Mouse (Mus musculus) neural tube, embryonic 12.5 days (tissue): Measurements from ENCODE around the gene Ccr3. TPM values are rescaled to one million over a fixed set of nuclear protein-coding genes. Genes with fewer than 3 reads are reported as not detected.
"Not testable (repeated sequence)": the region's sequence is repeated elsewhere in the genome, so short reads cannot be mapped to it uniquely, and the experiment has no call there.

Experiments used
- ATAC-seq: fragments of 200-750 bp; cut with Nextera tagmentation; 2 replicates; pipeline ENCODE4 v1.8.0; 2017; ENCODE audit warnings: low read depth, mild to moderate bottlenecking, moderate TSS enrichment, moderate library complexity; ENCODE audit not compliant: low FRiP score
- H3K27ac ChIP-seq: fragments of 300-500 bp; sonication (generic); 2 replicates; pipeline ENCODE4 v1.5.1; 2016
- H3K27me3 ChIP-seq: fragments of 300-500 bp; sonication (generic); replicated peaks from 2 replicates; pipeline ENCODE4 v1.6.1; 2016; ENCODE audit warnings: mild to moderate bottlenecking
- H3K36me3 ChIP-seq: fragments of 300-500 bp; sonication (generic); 2 replicates; pipeline ENCODE4 v1.6.1; 2016; ENCODE audit warnings: mild to moderate bottlenecking
- H3K4me1 ChIP-seq: fragments of 300-500 bp; sonication (generic); 2 replicates; pipeline ENCODE4 v1.6.1; 2016
- H3K4me2 ChIP-seq: fragments of 300-500 bp; sonication (generic); replicated peaks from 2 replicates; pipeline ENCODE4 v1.6.1; 2016; ENCODE audit warnings: mild to moderate bottlenecking
- H3K4me3 ChIP-seq: fragments of 300-500 bp; sonication (generic); 2 replicates; pipeline ENCODE4 v1.5.1; 2016
- H3K9ac ChIP-seq: fragments of 300-500 bp; sonication (generic); 2 replicates; pipeline ENCODE4 v1.6.1; 2016; ENCODE audit warnings: mild to moderate bottlenecking
- H3K9me3 ChIP-seq: fragments of 300-500 bp; sonication (generic); 2 replicates; pipeline ENCODE4 v1.6.1; 2016; ENCODE audit warnings: mild to moderate bottlenecking
- WGBS: fragments of 180-500 bp; shearing (Covaris S2); methylation state at CpG from one replicate; pipeline ENCODE4 v1.1.7; 2016; 5-methylcytosine and 5-hydroxymethylcytosine counted together
- polyA plus RNA-seq: library from polyadenylated mRNA; unstranded; fragments of >200 nt; fragmentation: Nextera tagmentation; extraction: Ambion mirVana; gene quantifications from 2 replicates; pipeline ENCODE4 v1.2.1, GENCODE M21; 2016

Ccr3 gene
- polyA plus RNA-seq: not detected in 2 replicates

- H3K4me3 ChIP-seq: no peak within 1 kb of the TSS
- H3K4me2 ChIP-seq: no peak within 1 kb of the TSS
- no peak within 1 kb of the TSS for H3K27ac ChIP-seq
- no peaks in the 10 kb centered on the region for H3K4me1 ChIP-seq
- H3K27me3 ChIP-seq: no peaks in the 10 kb centered on the region
- H3K9me3 ChIP-seq: no peaks in the 10 kb centered on the region
- 95% methylated on average over 1 of the region's 1 CpGs for WGBS
- H3K36me3 ChIP-seq: no peaks in the 10 kb centered on the region
- no peak for ATAC-seq
- no peak within 1 kb of the TSS for H3K9ac ChIP-seq
These were observed at the start of gene Ccr3 for GRCm38 (mm10) chr9:124021672-124022071. TSS of gene Ccr3 (plus strand) at chr9:124021972.

GRCm38 (mm10) chr9:123975630-123976029 lies 46.1 kb upstream of the Ccr3 start:
- WGBS: 73% methylated on average over 2 of the region's 2 CpGs
- no peak for ATAC-seq

GRCm38 (mm10) chr9:123976876-123977663 lies 44.7 kb upstream of the Ccr3 start:
- H3K9me3 ChIP-seq: no peaks in the 10 kb centered on the region
- 83% methylated on average over 9 of the region's 9 CpGs for WGBS
- no peak overlapping the region for H3K27ac ChIP-seq
- no peak for ATAC-seq
- no peaks in the 10 kb centered on the region for H3K4me1 ChIP-seq
- no peak overlapping the region for H3K4me3 ChIP-seq
- no peaks in the 10 kb centered on the region for H3K36me3 ChIP-seq
- H3K9ac ChIP-seq: no peak overlapping the region
- no peak overlapping the region for H3K4me2 ChIP-seq
- no peaks in the 10 kb centered on the region for H3K27me3 ChIP-seq

More at GRCm38 (mm10) chr9:123975630-123976029, 46.1 kb upstream of the Ccr3 start:
- H3K9me3 ChIP-seq: no peaks in the 10 kb centered on the region
- no peak overlapping the region for H3K4me3 ChIP-seq
- no peaks in the 10 kb centered on the region for H3K4me1 ChIP-seq
- H3K27me3 ChIP-seq: no peaks in the 10 kb centered on the region
- no peak overlapping the region for H3K27ac ChIP-seq
- H3K4me2 ChIP-seq: no peak overlapping the region
- H3K9ac ChIP-seq: no peak overlapping the region
- no peaks in the 10 kb centered on the region for H3K36me3 ChIP-seq

- H3K4me2 ChIP-seq: no peak within 1 kb of the TSS
- H3K4me1 ChIP-seq: no peaks in the 10 kb centered on the region
- no peak within 1 kb of the TSS for H3K27ac ChIP-seq
- ATAC-seq: no peak
- no peak within 1 kb of the TSS for H3K9ac ChIP-seq
- WGBS: 70% methylated on average over 1 of the region's 1 CpGs
- no peaks in the 10 kb centered on the region for H3K36me3 ChIP-seq
- no peaks in the 10 kb centered on the region for H3K27me3 ChIP-seq
- H3K4me3 ChIP-seq: no peak within 1 kb of the TSS
- H3K9me3 ChIP-seq: no peaks in the 10 kb centered on the region
These were observed 43.5 kb upstream of the Ccr3 start, which contains the start of gene Ccr1l1 for GRCm38 (mm10) chr9:123978308-123978707. TSS of gene Ccr1l1 (minus strand) at chr9:123978408.

- H3K9ac ChIP-seq, H3K4me1 ChIP-seq, H3K27me3 ChIP-seq, ATAC-seq, H3K36me3 ChIP-seq, H3K9me3 ChIP-seq, H3K4me3 ChIP-seq, H3K4me2 ChIP-seq, H3K27ac ChIP-seq: not testable (repeated sequence)
- WGBS: no CpG with 5 or more reads among the region's 3 CpGs
These were observed 40.8 kb upstream of the Ccr3 start for GRCm38 (mm10) chr9:123980858-123981475.

- Histone ChIP-seq H3K9ac (no peak overlapping the region), H3K4me3 (no peak overlapping the region), H3K9me3 (no peaks in the 10 kb centered on the region), H3K36me3 (no peaks in the 10 kb centered on the region), H3K4me1 (no peaks in the 10 kb centered on the region), H3K27ac (no peak overlapping the region), H3K4me2 (no peak overlapping the region), H3K27me3 (no peaks in the 10 kb centered on the region)
- 77% methylated on average over 4 of the region's 4 CpGs for WGBS
- ATAC-seq: no peak
These were observed 39.9 kb upstream of the Ccr3 start for GRCm38 (mm10) chr9:123981909-123982308.

GRCm38 (mm10) chr9:123982720-123983119 lies 39.1 kb upstream of the Ccr3 start:
- Histone ChIP-seq H3K4me2 (no peak overlapping the region), H3K9me3 (no peaks in the 10 kb centered on the region), H3K4me1 (no peaks in the 10 kb centered on the region), H3K27ac (no peak overlapping the region), H3K27me3 (no peaks in the 10 kb centered on the region), H3K9ac (no peak overlapping the region), H3K36me3 (no peaks in the 10 kb centered on the region), H3K4me3 (no peak overlapping the region)
- no peak for ATAC-seq
- WGBS: 76% methylated on average over 1 of the region's 1 CpGs

GRCm38 (mm10) chr9:123984943-123985342 lies 36.8 kb upstream of the Ccr3 start:
- no peaks in the 10 kb centered on the region for H3K9me3 ChIP-seq
- H3K4me1 ChIP-seq: no peaks in the 10 kb centered on the region
- no peaks in the 10 kb centered on the region for H3K27me3 ChIP-seq
- H3K4me2 ChIP-seq: no peak overlapping the region
- no peak overlapping the region for H3K4me3 ChIP-seq
- H3K27ac ChIP-seq: no peak overlapping the region
- ATAC-seq: no peak
- no peaks in the 10 kb centered on the region for H3K36me3 ChIP-seq
- no peak overlapping the region for H3K9ac ChIP-seq

GRCm38 (mm10) chr9:123986217-123986616 lies 35.6 kb upstream of the Ccr3 start:
- H3K9ac ChIP-seq: no peak overlapping the region
- no peaks in the 10 kb centered on the region for H3K9me3 ChIP-seq
- no peaks in the 10 kb centered on the region for H3K4me1 ChIP-seq
- H3K4me2 ChIP-seq: no peak overlapping the region
- WGBS: 85% methylated on average over 2 of the region's 2 CpGs
- H3K36me3 ChIP-seq: no peaks in the 10 kb centered on the region
- H3K27me3 ChIP-seq: no peaks in the 10 kb centered on the region
- H3K4me3 ChIP-seq: no peak overlapping the region
- H3K27ac ChIP-seq: no peak overlapping the region
- ATAC-seq: no peak

GRCm38 (mm10) chr9:123989671-123990070 lies 32.1 kb upstream of the Ccr3 start:
- Histone ChIP-seq H3K4me3 (no peak overlapping the region), H3K4me1 (no peaks in the 10 kb centered on the region), H3K9me3 (no peaks in the 10 kb centered on the region), H3K36me3 (no peaks in the 10 kb centered on the region), H3K27ac (no peak overlapping the region), H3K9ac (no peak overlapping the region), H3K4me2 (no peak overlapping the region), H3K27me3 (no peaks in the 10 kb centered on the region)
- WGBS: 74% methylated on average over 3 of the region's 3 CpGs
- no peak for ATAC-seq

- WGBS: 70% methylated on average over 1 of the region's 1 CpGs
These were observed 30.4 kb upstream of the Ccr3 start for GRCm38 (mm10) chr9:123991312-123991906.

GRCm38 (mm10) chr9:123997719-123998118 lies 24.1 kb upstream of the Ccr3 start:
- Histone ChIP-seq H3K36me3 (no peaks in the 10 kb centered on the region), H3K4me3 (no peak overlapping the region), H3K27ac (no peak overlapping the region), H3K27me3 (no peaks in the 10 kb centered on the region), H3K9me3 (no peaks in the 10 kb centered on the region), H3K4me1 (no peaks in the 10 kb centered on the region), H3K9ac (no peak overlapping the region), H3K4me2 (no peak overlapping the region)
- WGBS: 81% methylated on average over 3 of the region's 3 CpGs
- ATAC-seq: no peak

More at GRCm38 (mm10) chr9:123991312-123991906, 30.4 kb upstream of the Ccr3 start:
- Histone ChIP-seq H3K4me2 (no peak overlapping the region), H3K4me3 (no peak overlapping the region), H3K9me3 (no peaks in the 10 kb centered on the region), H3K4me1 (no peaks in the 10 kb centered on the region), H3K9ac (no peak overlapping the region), H3K27ac (no peak overlapping the region), H3K36me3 (no peaks in the 10 kb centered on the region), H3K27me3 (no peaks in the 10 kb centered on the region)
- no peak for ATAC-seq
